Comparison of ENCODE assay signal across 9 mouse cellular contexts in genomic region chr11:5414856-5415616, GRCm38 (mm10). TPM values are rescaled to one million over a fixed set of nuclear protein-coding genes. Genes with fewer than 3 reads are reported as not detected.
DNase-seq lines count a peak whose midpoint lies in the region; ATAC-seq and TF ChIP-seq lines count a peak whose summit lies in the region.
"Had no signal": no experiment of that assay in that cellular context is flagged by ENCODE, and none has a peak within 500 bp of the region (broad histone marks: within the 10 kb centered on the region; RNA-seq: fewer than 3 reads in every experiment).

No protein-coding gene starts in this region.

- no peaks in the 10 kb centered on the region for H3K27me3 ChIP-seq in kidney, adult 2 months (replicated peaks; ENCODE audit: control insufficient read depth, insufficient read depth, low read length)
- no peaks in the 10 kb centered on the region for H3K27me3 ChIP-seq in embryonic facial prominence, embryonic 12.5 days
- no peaks in the 10 kb centered on the region for H3K27me3 ChIP-seq in heart, postnatal 0 days (ENCODE audit: control insufficient read depth, insufficient read depth, low read length)
- H3K27me3 ChIP-seq in midbrain, embryonic 15.5 days (replicated peaks), result no peaks in the 10 kb centered on the region
- H3K27me3 ChIP-seq: megakaryocyte, embryonic 14.5 days had no signal

- no peak for TF ChIP-seq CTCF in kidney, adult 2 months (conservative IDR thresholded peaks at IDR 0.05; ENCODE audit: insufficient read depth, insufficient read length, low read depth, low read length)
- no peak for TF ChIP-seq CTCF in heart, postnatal 0 days (IDR thresholded peaks at IDR 0.05; ENCODE audit: low read depth)

- peaks cover 44% of the 10 kb centered on the region for H3K4me1 ChIP-seq in kidney, adult 2 months (ENCODE audit: control insufficient read depth, insufficient read depth, low read length)
- H3K4me1 ChIP-seq in embryonic facial prominence, embryonic 12.5 days, result peaks cover 61% of the 10 kb centered on the region
- H3K4me1 ChIP-seq in heart, postnatal 0 days (ENCODE audit: control insufficient read depth, insufficient read depth), result peaks cover 48% of the 10 kb centered on the region
- peaks cover 41% of the 10 kb centered on the region for H3K4me1 ChIP-seq in midbrain, embryonic 15.5 days

- WGBS in kidney, adult 2 months, result 56% methylated on average over 2 of the region's 2 CpGs
- WGBS in embryonic facial prominence, embryonic 12.5 days, result 26% methylated on average over 2 of the region's 2 CpGs
- 36% methylated on average over 2 of the region's 2 CpGs for WGBS in heart, postnatal 0 days
- 13% methylated on average over 2 of the region's 2 CpGs for WGBS in midbrain, embryonic 15.5 days

- no peak for DNase-seq in kidney, adult 2 months
- DNase-seq in kidney, adult 18-20 months, result no peak
- DNase-seq in heart, postnatal 0 days (ENCODE audit: low spot score), result no peak
- DNase-seq in cerebellum, adult 9-10 months, result no peak

- H3K4me3 ChIP-seq in kidney, adult 2 months (ENCODE audit: insufficient read depth, low read depth, low read length), result no peak overlapping the region
- no peak overlapping the region for H3K4me3 ChIP-seq in embryonic facial prominence, embryonic 12.5 days
- H3K4me3 ChIP-seq in heart, postnatal 0 days (ENCODE audit: low read depth, low read length), result no peak overlapping the region
- H3K4me3 ChIP-seq in midbrain, embryonic 15.5 days, result no peak overlapping the region
- H3K4me3 ChIP-seq: megakaryocyte, embryonic 14.5 days had no signal

- ATAC-seq in embryonic facial prominence, embryonic 12.5 days (ENCODE audit: insufficient number of reproducible peaks, insufficient read depth, low FRiP score, low TSS enrichment), result no peak
- no peak for ATAC-seq in heart, postnatal 0 days (ENCODE audit: insufficient read depth, low read depth)
- ATAC-seq in midbrain, embryonic 15.5 days (replicated peaks), result no peak
- no peak for ATAC-seq in erythroblast, adult 5-6 weeks (replicated peaks; ENCODE audit: low FRiP score, poor library complexity, severe bottlenecking)

- H3K36me3 ChIP-seq in kidney, adult 2 months (ENCODE audit: control insufficient read depth, insufficient read depth, low read length), result no peaks in the 10 kb centered on the region
- no peaks in the 10 kb centered on the region for H3K36me3 ChIP-seq in embryonic facial prominence, embryonic 12.5 days
- H3K36me3 ChIP-seq in heart, postnatal 0 days (replicated peaks; ENCODE audit: control insufficient read depth, insufficient read depth, low read length), result no peaks in the 10 kb centered on the region
- H3K36me3 ChIP-seq in midbrain, embryonic 15.5 days (replicated peaks), result no peaks in the 10 kb centered on the region

- no peak overlapping the region for H3K9ac ChIP-seq in embryonic facial prominence, embryonic 12.5 days
- no peak overlapping the region for H3K9ac ChIP-seq in heart, postnatal 0 days (replicated peaks; ENCODE audit: low read depth, low read length)
- H3K9ac ChIP-seq in midbrain, embryonic 15.5 days, result no peak overlapping the region

- no peak overlapping the region for H3K4me2 ChIP-seq in embryonic facial prominence, embryonic 12.5 days (replicated peaks)
- no peak overlapping the region for H3K4me2 ChIP-seq in heart, postnatal 0 days (ENCODE audit: low read depth, low read length)
- no peak overlapping the region for H3K4me2 ChIP-seq in midbrain, embryonic 15.5 days

- H3K27ac ChIP-seq in kidney, adult 2 months (ENCODE audit: insufficient read depth, low read depth, low read length), result peak overlapping the region; percentile 59
- H3K27ac ChIP-seq in embryonic facial prominence, embryonic 12.5 days, result 0 out of 2 replicates have a peak overlapping the region, but pooled peaks have one; percentile 74
- H3K27ac ChIP-seq in heart, postnatal 0 days (ENCODE audit: low read depth), result peak overlapping the region; percentile 74
- peak overlapping the region; percentile 72 for H3K27ac ChIP-seq in midbrain, embryonic 15.5 days

- TF ChIP-seq POLR2A in kidney, adult 2 months (IDR thresholded peaks at IDR 0.05; ENCODE audit: low read depth, low read length), result no peak

- TF ChIP-seq EP300 in heart, postnatal 0 days (IDR thresholded peaks at IDR 0.05; ENCODE audit: low read depth), result no peak

- no peaks in the 10 kb centered on the region for H3K9me3 ChIP-seq in embryonic facial prominence, embryonic 12.5 days
- H3K9me3 ChIP-seq in heart, postnatal 0 days (replicated peaks; ENCODE audit: control insufficient read depth, low read length), result no peaks in the 10 kb centered on the region
- H3K9me3 ChIP-seq in midbrain, embryonic 15.5 days, result no peaks in the 10 kb centered on the region
- H3K9me3 ChIP-seq: G1E; megakaryocyte, embryonic 14.5 days had no signal

RNA-seq across cellular contexts. Expression of gene Znrf3, which starts 29.6 kb away (rescaled TPM):
- polyA plus RNA-seq in kidney, adult 2 months (2012; rRNA removed), result 6.2 and 7.7 TPM in 2 replicates
- polyA plus RNA-seq in embryonic facial prominence, embryonic 12.5 days (2016; fragmentation: Nextera tagmentation; extraction: Ambion mirVana), result 11.4 and 12.2 TPM in 2 replicates
- 7.0 and 14.4 TPM in 2 replicates for total RNA-seq in heart, postnatal 0 days (2014; rRNA removed; ENCODE audit: low replicate concordance)
- polyA plus RNA-seq in heart, postnatal 0 days (2015; fragmentation: Nextera tagmentation; extraction: Ambion mirVana), result 5.7 and 6.4 TPM in 2 replicates
- polyA plus RNA-seq in midbrain, embryonic 15.5 days (2015; fragmentation: Nextera tagmentation; extraction: Ambion mirVana), result 7.1 and 7.8 TPM in 2 replicates
- 0.96 TPM in 1 of 2 replicates, not detected in the other for total RNA-seq in erythroblast, adult 5-6 weeks (2015; ENCODE audit: low replicate concordance)
- total RNA-seq in erythroblast, adult 5-6 weeks (2017; ENCODE audit: low replicate concordance), result 0.14 and 0.34 TPM in 2 replicates
